In the genomic region with DNA sequence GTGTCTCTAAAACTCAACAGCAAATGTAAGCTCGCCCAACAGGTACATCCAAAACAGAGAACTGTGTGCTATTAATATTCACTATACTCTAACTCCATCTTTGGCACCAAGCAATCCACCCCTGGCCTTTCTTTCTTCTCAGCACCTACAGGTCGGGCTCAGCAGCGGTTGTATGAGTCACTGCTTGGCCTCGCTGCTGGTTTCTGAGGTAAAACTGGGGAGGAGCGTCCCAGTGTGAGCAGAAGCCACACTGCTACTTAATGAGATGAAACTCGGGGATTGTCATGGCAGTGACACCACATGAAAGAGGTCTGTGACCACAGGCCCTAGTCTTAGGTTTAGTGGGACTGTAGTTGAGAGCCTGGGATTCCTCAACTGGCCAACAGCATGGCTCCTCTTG, we compare ENCODE assay signal across 18 mouse cellular contexts.
"Had no signal": no experiment of that assay in that cellular context is flagged by ENCODE, and none has a peak within 500 bp of the region (broad histone marks: within the 10 kb centered on the region; RNA-seq: fewer than 3 reads in every experiment).

No protein-coding gene starts in this region.

- H3K36me3 ChIP-seq: liver, embryonic 13.5 days; neural tube, embryonic 12.5 days; neural tube, embryonic 15.5 days; stomach, embryonic 15.5 days had no signal

- H3K4me1 ChIP-seq: liver, embryonic 13.5 days had no signal

- H3K27ac ChIP-seq: kidney, postnatal 0 days; layer of hippocampus, adult 2 months; liver, embryonic 13.5 days; neural tube, embryonic 12.5 days; neural tube, embryonic 15.5 days; stomach, embryonic 15.5 days had no signal

- H3K9me3 ChIP-seq: liver, embryonic 13.5 days; neural tube, embryonic 12.5 days; neural tube, embryonic 15.5 days; stomach, embryonic 15.5 days had no signal

- H3K4me3 ChIP-seq: layer of hippocampus, adult 2 months; liver, embryonic 13.5 days; neural tube, embryonic 12.5 days; neural tube, embryonic 15.5 days; stomach, embryonic 15.5 days had no signal

- H3K4me2 ChIP-seq: liver, embryonic 13.5 days; midbrain, embryonic 11.5 days; neural tube, embryonic 12.5 days; neural tube, embryonic 15.5 days; stomach, embryonic 15.5 days had no signal

- H3K27me3 ChIP-seq: liver, embryonic 13.5 days; neural tube, embryonic 12.5 days; stomach, embryonic 15.5 days had no signal

- H3K9ac ChIP-seq: liver, embryonic 13.5 days; neural tube, embryonic 12.5 days; neural tube, embryonic 15.5 days; stomach, embryonic 15.5 days had no signal

- DNase-seq: kidney, postnatal 25 days; layer of hippocampus, adult 9-11 months; liver, embryonic 13.5 days; lung, adult 2 months; lung, postnatal 14 days; lung, postnatal 4 days; midbrain, embryonic 14.5 days; right cerebral cortex, adult 18-20 months; right cerebral cortex, postnatal 14 days; right cerebral cortex, postnatal 4 days; thymus, adult 18-20 months; thymus, postnatal 36 days had no signal
